In genomic region chr6:116337466-116337834, GRCm38 (mm10) we compare ENCODE assay signal across 7 mouse cellular contexts. TPM values are rescaled to one million over a fixed set of nuclear protein-coding genes. Genes with fewer than 3 reads are reported as not detected.
A peak's percentile ranks its signal among the peaks of the same experiment; 100 is the strongest.
DNase-seq lines count a peak whose midpoint lies in the region; ATAC-seq and TF ChIP-seq lines count a peak whose summit lies in the region.

No protein-coding gene starts in this region.

- peaks cover 3% of the 10 kb centered on the region; the same call in 1 of the 2 replicates for H3K27me3 ChIP-seq in lung, embryonic 15.5 days
- no peaks in the 10 kb centered on the region for H3K27me3 ChIP-seq in limb, embryonic 11.5 days (ENCODE audit: control insufficient read depth, insufficient read depth, low read length)
- no peaks in the 10 kb centered on the region for H3K27me3 ChIP-seq in small intestine, adult 2 months (ENCODE audit: control insufficient read depth, insufficient read depth, low read length)

- H3K4me1 ChIP-seq in lung, embryonic 15.5 days, result 0 out of 2 replicates have a peak, but pooled peaks cover 2% of the 10 kb centered on the region
- H3K4me1 ChIP-seq in embryonic fibroblast, embryonic 13.5 days (ENCODE audit: control insufficient read depth, insufficient read depth, low read length), result peaks cover 5% of the 10 kb centered on the region; the same call in 1 of the 2 replicates
- H3K4me1 ChIP-seq in limb, embryonic 11.5 days (ENCODE audit: control insufficient read depth, insufficient read depth, low read length), result no peaks in the 10 kb centered on the region
- no peaks in the 10 kb centered on the region; the same call in 1 of the 2 replicates for H3K4me1 ChIP-seq in small intestine, adult 2 months (ENCODE audit: control insufficient read depth, insufficient read depth, insufficient read length, low read length)

- TF ChIP-seq CTCF in embryonic fibroblast, embryonic 13.5 days (IDR thresholded peaks at IDR 0.05; ENCODE audit: borderline replicate concordance, insufficient read depth, low read length), result no peak
- no peak for TF ChIP-seq CTCF in small intestine, adult 2 months (IDR thresholded peaks at IDR 0.05; ENCODE audit: extremely low read depth, insufficient read length, insufficient replicate concordance, low read depth, low read length)

- no peak for DNase-seq in lung, adult 18-20 months
- DNase-seq in limb, embryonic 11.5 days (ENCODE audit: low spot score), result no peak
- DNase-seq in gastrocnemius, postnatal 4 days (ENCODE audit: low spot score in 2 of 2), result no peak
- DNase-seq in cerebellum, postnatal 10 days, result no peak

- no peak for TF ChIP-seq POLR2A in embryonic fibroblast, embryonic 13.5 days (IDR thresholded peaks at IDR 0.05; ENCODE audit: low read depth, low read length)
- no peak for TF ChIP-seq POLR2A in small intestine, adult 2 months (IDR thresholded peaks at IDR 0.05; ENCODE audit: low read depth, low read length)

- H3K9me3 ChIP-seq in lung, embryonic 15.5 days, result no peaks in the 10 kb centered on the region
- no peaks in the 10 kb centered on the region for H3K9me3 ChIP-seq in limb, embryonic 11.5 days (ENCODE audit: control insufficient read depth, low read length)

- no peak; the same call in 1 of the 2 replicates for ATAC-seq in lung, embryonic 15.5 days (ENCODE audit: borderline replicate concordance, extremely low read depth, low FRiP score, low TSS enrichment)
- peak; percentile 45 for ATAC-seq in limb, embryonic 11.5 days (ENCODE audit: insufficient number of reproducible peaks, low FRiP score, low TSS enrichment, low read depth)

- no peaks in the 10 kb centered on the region for H3K36me3 ChIP-seq in lung, embryonic 15.5 days
- H3K36me3 ChIP-seq in limb, embryonic 11.5 days (ENCODE audit: control insufficient read depth, insufficient read depth, low read length), result no peaks in the 10 kb centered on the region; the same call in 1 of the 2 replicates
- H3K36me3 ChIP-seq in small intestine, adult 2 months (ENCODE audit: control insufficient read depth, insufficient read depth, low read length), result no peaks in the 10 kb centered on the region

- peak overlapping the region; percentile 100 for H3K4me3 ChIP-seq in lung, embryonic 15.5 days
- H3K4me3 ChIP-seq in embryonic fibroblast, embryonic 13.5 days (ENCODE audit: insufficient read depth, low read length), result peak overlapping the region; percentile 76
- H3K4me3 ChIP-seq in limb, embryonic 11.5 days (ENCODE audit: low read depth, low read length), result peak overlapping the region; percentile 88
- H3K4me3 ChIP-seq in small intestine, adult 2 months (ENCODE audit: low read depth, low read length), result peak overlapping the region; percentile 71

- H3K27ac ChIP-seq in lung, embryonic 15.5 days, result no peak overlapping the region
- H3K27ac ChIP-seq in embryonic fibroblast, embryonic 13.5 days (ENCODE audit: insufficient read depth, low read length), result no peak overlapping the region
- H3K27ac ChIP-seq in limb, embryonic 11.5 days (replicated peaks; ENCODE audit: low read depth, low read length), result no peak overlapping the region
- no peak overlapping the region for H3K27ac ChIP-seq in small intestine, adult 2 months (ENCODE audit: insufficient read depth, low read depth, low read length)

- WGBS in lung, embryonic 15.5 days, result 1% methylated on average over 7 of the region's 7 CpGs
- 4% methylated on average over 7 of the region's 7 CpGs for WGBS in limb, embryonic 11.5 days
- 3% methylated on average over 7 of the region's 7 CpGs for WGBS in small intestine, adult 2 months

- H3K9ac ChIP-seq in lung, embryonic 15.5 days, result peak overlapping the region; percentile 31; the same call in 1 of the 2 replicates
- peak overlapping the region; percentile 83 for H3K9ac ChIP-seq in limb, embryonic 11.5 days (ENCODE audit: low read length)

- H3K4me2 ChIP-seq in lung, embryonic 15.5 days, result peak overlapping the region; percentile 68
- peak overlapping the region; percentile 54 for H3K4me2 ChIP-seq in limb, embryonic 11.5 days (ENCODE audit: low read depth, severe bottlenecking)

RNA-seq across cellular contexts. Expression of gene March8, which starts 0.4 kb away (rescaled TPM):
- polyA plus RNA-seq in lung, embryonic 15.5 days (2015; fragmentation: Nextera tagmentation; extraction: Ambion mirVana), result 33.9 and 35.3 TPM in 2 replicates
- 33.0 and 47.5 TPM in 2 replicates for polyA plus RNA-seq in embryonic fibroblast, embryonic 13.5 days (2011; ENCODE audit: insufficient read length, low read depth, missing spikeins)
- polyA plus RNA-seq in limb, embryonic 11.5 days (2014; fragmentation: Nextera tagmentation; extraction: Ambion mirVana), result 17.0 and 19.0 TPM in 2 replicates
- 39.1 and 65.1 TPM in 2 replicates for polyA plus RNA-seq in small intestine, adult 2 months (2012; rRNA removed)
- 10 to 100 TPM; 36.8 to 41.1 TPM for total RNA-seq in gastrocnemius, postnatal 4 days (2021)
